Mouse (Mus musculus) stomach, embryonic 14.5 days (tissue): ENCODE measurements around the gene Tmem63c. TPM values are rescaled to one million over a fixed set of nuclear protein-coding genes. Genes with fewer than 3 reads are reported as not detected.

ENCODE experiments used
- ATAC-seq: fragments of 200-750 bp; cut with Nextera tagmentation; 2 replicates; pipeline ENCODE4 v1.8.0; 2017; ENCODE audit warnings: low read depth, moderate TSS enrichment; ENCODE audit not compliant: insufficient number of reproducible peaks, insufficient read depth, low FRiP score
- H3K27ac ChIP-seq: fragments of 300-500 bp; sonication (generic); 2 replicates; pipeline ENCODE4 v1.5.1; 2014; ENCODE audit warnings: mild to moderate bottlenecking, low read length, moderate library complexity, mixed read lengths
- H3K27me3 ChIP-seq: fragments of 300-500 bp; sonication (generic); 2 replicates; pipeline ENCODE4 v1.6.1; 2014; ENCODE audit warnings: low read length, control low read depth, mixed read lengths; ENCODE audit not compliant: control insufficient read depth, insufficient read depth
- H3K36me3 ChIP-seq: fragments of 300-500 bp; sonication (generic); 2 replicates; pipeline ENCODE4 v1.6.1; 2014; ENCODE audit warnings: mild to moderate bottlenecking, control low read depth, low read length, moderate library complexity, mixed read lengths; ENCODE audit not compliant: control insufficient read depth, insufficient read depth
- H3K4me1 ChIP-seq: fragments of 300-500 bp; sonication (generic); 2 replicates; pipeline ENCODE4 v1.6.1; 2014; ENCODE audit warnings: low read length, control low read depth, mixed read lengths; ENCODE audit not compliant: control insufficient read depth, insufficient read depth
- H3K4me2 ChIP-seq: fragments of 300-500 bp; sonication (generic); replicated peaks from 2 replicates; pipeline ENCODE4 v1.6.1; 2014; ENCODE audit warnings: low read depth, low read length, control low read depth
- H3K4me3 ChIP-seq: fragments of 300-500 bp; sonication (generic); 2 replicates; pipeline ENCODE4 v1.5.1; 2014; ENCODE audit warnings: low read depth, low read length, control low read depth
- H3K9ac ChIP-seq: fragments of 300-500 bp; sonication (generic); replicated peaks from 2 replicates; pipeline ENCODE4 v1.6.1; 2014; ENCODE audit warnings: low read depth, mild to moderate bottlenecking, control low read depth, low read length, moderate library complexity, mixed read lengths
- H3K9me3 ChIP-seq: fragments of 300-500 bp; sonication (generic); 2 replicates; pipeline ENCODE4 v1.6.1; 2016; ENCODE audit warnings: low read depth, low read length, control low read depth; ENCODE audit not compliant: control insufficient read depth
- WGBS: fragments of 180-500 bp; shearing (Covaris S2); extraction: QIAGEN DNeasy Blood & Tissue Kit; methylation state at CpG from one replicate; pipeline ENCODE4 v1.1.7; 2014; 5-methylcytosine and 5-hydroxymethylcytosine counted together
- polyA plus RNA-seq: library from polyadenylated mRNA; unstranded; fragments of >200 nt; fragmentation: Nextera tagmentation; extraction: Ambion mirVana; gene quantifications from 2 replicates; pipeline ENCODE4 v1.2.1, GENCODE M21; 2014

The Tmem63c gene
- polyA plus RNA-seq, 1 experiment from 2014 or later, result 0.77 TPM

DNA sequence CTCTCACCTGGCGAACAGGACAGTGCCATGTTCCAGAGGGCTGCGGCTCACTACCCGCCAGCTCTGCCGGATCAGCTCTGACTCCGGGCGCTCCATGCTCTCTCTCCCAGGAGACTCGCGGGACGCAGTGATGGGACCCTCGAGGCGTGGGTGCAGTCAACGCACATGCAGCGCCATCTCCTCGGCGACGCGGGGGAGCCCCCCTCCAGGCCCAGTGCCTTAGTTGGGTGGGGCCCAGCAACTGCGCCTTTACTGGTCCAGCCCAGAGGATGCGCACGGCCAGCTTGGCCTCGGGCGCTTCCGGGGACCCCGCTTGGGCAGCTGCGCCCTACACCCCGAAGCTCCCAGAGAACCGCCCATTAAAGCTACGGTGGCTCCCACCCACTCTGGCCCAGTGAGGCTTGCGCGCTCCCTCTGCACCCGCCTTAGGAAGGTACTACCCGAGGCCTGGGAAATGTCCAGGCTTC, 81.1 kb downstream of the Tmem63c start, which contains the start of gene Ngb:
TSS of gene Ngb (minus strand) at position 375 of the 467 bp plus-strand sequence.
- Histone ChIP-seq H3K36me3 (no peaks in the 10 kb centered on the region), H3K4me3 (peak within 1 kb of the TSS; percentile 22), H3K9ac (no peak within 1 kb of the TSS), H3K27ac (no peak within 1 kb of the TSS), H3K4me1 (peaks cover 5% of the 10 kb centered on the region; the same call in 1 of the 2 replicates), H3K27me3 (peaks cover 4% of the 10 kb centered on the region; the same call in 1 of the 2 replicates), H3K4me2 (peak within 1 kb of the TSS; percentile 51), H3K9me3 (no peaks in the 10 kb centered on the region)
- WGBS, result 3% methylated on average over 32 of the region's 32 CpGs
- 0 out of 2 replicates have a peak, but pooled peaks have one; percentile 14 for ATAC-seq

- Histone ChIP-seq H3K9ac (no peak overlapping the region), H3K27ac (no peak overlapping the region), H3K4me2 (no peak overlapping the region), H3K4me1 (peaks cover 5% of the 10 kb centered on the region; the same call in 1 of the 2 replicates), H3K36me3 (no peaks in the 10 kb centered on the region), H3K9me3 (no peaks in the 10 kb centered on the region), H3K27me3 (peaks cover 4% of the 10 kb centered on the region; the same call in 1 of the 2 replicates), H3K4me3 (no peak overlapping the region)
- WGBS, result 87% methylated on average over 4 of the region's 4 CpGs
- no peak for ATAC-seq
Measured at GRCm38 (mm10) chr12:87103471-87103870, 82.3 kb downstream of the Tmem63c start.

DNA sequence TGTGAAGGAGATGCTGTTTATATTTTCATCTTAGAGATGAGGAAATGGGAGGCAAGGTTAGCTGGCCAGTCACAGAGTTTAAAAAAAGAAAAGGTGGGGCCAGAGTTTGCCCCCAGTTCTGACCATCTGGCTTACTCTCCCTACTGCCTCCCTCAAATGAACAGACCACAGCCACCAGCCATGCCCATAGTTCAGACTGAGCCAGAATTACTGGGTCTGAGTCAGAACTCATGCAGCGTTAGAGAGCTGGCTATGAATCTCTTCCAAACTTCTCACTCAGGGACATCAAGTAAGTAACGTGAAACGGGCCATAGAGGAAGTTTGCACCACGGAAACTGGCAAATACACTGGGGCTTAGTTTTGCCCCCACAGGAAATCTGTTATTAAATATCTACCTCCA, 83.7 kb downstream of the Tmem63c start:
- Histone ChIP-seq H3K27ac (no peak overlapping the region), H3K4me2 (no peak overlapping the region), H3K4me3 (no peak overlapping the region), H3K4me1 (peaks cover 5% of the 10 kb centered on the region; the same call in 1 of the 2 replicates), H3K9me3 (no peaks in the 10 kb centered on the region), H3K9ac (no peak overlapping the region), H3K27me3 (peaks cover 4% of the 10 kb centered on the region; the same call in 1 of the 2 replicates), H3K36me3 (no peaks in the 10 kb centered on the region)
- no peak for ATAC-seq
- WGBS, result 72% methylated on average over 4 of the region's 4 CpGs

DNA sequence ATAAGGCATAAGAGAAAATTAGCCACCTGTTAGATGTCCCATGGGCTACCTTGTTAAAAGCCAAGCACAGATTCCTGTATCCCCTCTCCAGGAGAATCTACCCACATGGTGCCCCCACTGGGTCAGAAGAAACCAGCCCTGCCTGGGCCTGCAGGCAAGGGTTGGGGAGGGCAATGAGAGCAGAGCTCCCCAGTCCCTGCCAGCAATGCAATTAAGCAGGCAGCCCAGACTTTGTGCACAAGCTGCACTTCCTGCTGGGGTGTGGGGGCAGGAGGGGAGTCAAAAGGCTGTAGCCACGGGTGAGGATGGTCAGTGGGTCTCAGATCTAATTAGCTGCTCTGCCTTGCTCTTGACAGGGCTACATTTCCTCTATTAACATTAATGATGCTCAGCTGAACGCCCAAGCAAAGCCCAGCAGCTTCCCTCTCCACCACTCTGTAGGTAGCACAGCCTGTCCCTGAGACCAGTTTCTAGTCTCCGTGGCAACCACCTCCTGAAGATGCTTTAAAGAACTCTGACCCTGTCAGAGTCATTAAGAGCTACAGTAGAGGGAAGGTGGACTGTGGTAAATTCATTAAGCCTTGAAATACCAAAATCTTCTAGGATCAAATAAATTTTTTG, 86.3 kb downstream of the Tmem63c start:
- 48% methylated on average over 3 of the region's 3 CpGs for WGBS
- no peak overlapping the region for H3K4me2 ChIP-seq

GRCm38 (mm10) chr12:87121918-87122589, 100.9 kb downstream of the Tmem63c start:
- 81% methylated on average over 4 of the region's 4 CpGs for WGBS
- Histone ChIP-seq H3K27ac (no peak overlapping the region), H3K4me3 (no peak overlapping the region), H3K9me3 (no peaks in the 10 kb centered on the region), H3K27me3 (no peaks in the 10 kb centered on the region), H3K9ac (no peak overlapping the region), H3K4me2 (no peak overlapping the region), H3K4me1 (no peaks in the 10 kb centered on the region), H3K36me3 (peaks cover 6% of the 10 kb centered on the region)
- no peak for ATAC-seq

More for the DNA sequence above, 86.3 kb downstream of the Tmem63c start:
- Histone ChIP-seq H3K4me3 (no peak overlapping the region), H3K36me3 (peaks cover 6% of the 10 kb centered on the region; the same call in 1 of the 2 replicates), H3K27me3 (no peaks in the 10 kb centered on the region), H3K4me1 (no peaks in the 10 kb centered on the region), H3K9ac (no peak overlapping the region), H3K27ac (no peak overlapping the region), H3K9me3 (no peaks in the 10 kb centered on the region)
- peak; percentile 33; the same call in 1 of the 2 replicates for ATAC-seq

DNA sequence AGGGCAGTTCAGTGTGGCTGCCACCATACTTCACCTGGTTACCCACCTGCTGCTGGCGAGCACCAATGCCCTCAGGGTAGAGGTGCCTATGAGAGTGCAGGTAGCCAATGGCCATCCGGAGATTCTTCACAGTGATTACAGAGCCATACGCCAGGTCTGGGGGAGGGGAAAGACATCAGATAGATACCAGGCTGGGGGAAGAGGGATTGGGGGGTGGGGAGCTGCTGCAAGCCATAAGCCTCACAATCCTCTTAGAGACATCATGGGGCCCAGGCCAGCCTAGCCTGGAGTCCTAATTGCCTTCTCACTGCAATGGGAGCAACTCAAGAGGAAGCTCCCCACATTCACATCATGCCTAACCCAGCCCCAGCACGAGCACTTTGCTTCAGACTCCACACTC, 106.1 kb downstream of the Tmem63c start:
- H3K27ac ChIP-seq, result no peak overlapping the region
- WGBS, result 79% methylated on average over 4 of the region's 4 CpGs
- no peak overlapping the region for H3K4me2 ChIP-seq
- peaks cover 3% of the 10 kb centered on the region; the same call in 1 of the 2 replicates for H3K36me3 ChIP-seq
- no peak overlapping the region for H3K9ac ChIP-seq
- no peaks in the 10 kb centered on the region for H3K9me3 ChIP-seq
- H3K4me1 ChIP-seq, result no peaks in the 10 kb centered on the region
- H3K4me3 ChIP-seq, result no peak overlapping the region
- no peaks in the 10 kb centered on the region for H3K27me3 ChIP-seq
- no peak for ATAC-seq

DNA sequence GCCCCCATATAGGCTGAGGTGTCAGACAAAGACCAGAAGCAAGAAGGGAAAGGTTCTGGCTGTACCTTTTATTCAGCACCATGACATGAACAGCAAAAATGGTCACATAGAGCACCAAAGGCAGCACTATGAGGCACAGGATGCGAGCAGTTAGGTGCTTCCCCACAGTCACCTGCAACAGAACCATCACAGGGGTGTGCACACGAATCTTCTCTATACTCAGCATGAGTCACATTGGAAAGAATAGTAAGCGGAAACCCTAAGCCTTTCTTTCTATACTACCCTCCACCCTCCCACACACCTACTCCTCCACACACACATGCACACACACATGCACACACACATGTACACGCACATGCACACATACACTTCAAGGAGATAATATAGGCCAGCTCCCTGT, 109.1 kb downstream of the Tmem63c start:
- Histone ChIP-seq H3K4me2 (no peak overlapping the region), H3K27ac (no peak overlapping the region), H3K9ac (no peak overlapping the region), H3K4me1 (no peaks in the 10 kb centered on the region), H3K9me3 (no peaks in the 10 kb centered on the region), H3K27me3 (no peaks in the 10 kb centered on the region), H3K4me3 (no peak overlapping the region), H3K36me3 (peaks cover 9% of the 10 kb centered on the region)
- ATAC-seq, result no peak
- WGBS, result 95% methylated on average over 4 of the region's 4 CpGs

DNA sequence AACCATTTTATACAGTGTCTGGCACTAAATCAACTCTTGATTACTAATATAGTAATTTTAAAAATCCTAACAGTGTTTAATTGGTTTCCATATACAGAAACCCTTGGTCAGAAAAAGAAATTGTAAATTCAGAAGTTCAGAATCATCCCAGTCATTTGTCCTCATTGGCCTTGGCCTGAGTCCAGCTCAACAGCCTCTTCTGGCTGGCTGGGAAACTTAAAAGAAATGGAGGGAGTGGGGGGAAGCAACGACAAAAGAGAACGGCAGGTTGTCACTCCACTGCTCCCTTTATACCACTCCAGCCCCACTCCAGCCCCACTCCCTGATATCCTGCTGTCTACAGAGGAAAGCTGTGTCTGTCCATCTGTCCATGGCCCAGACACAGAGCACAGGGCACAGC, 110.0 kb downstream of the Tmem63c start:
- Histone ChIP-seq H3K9ac (no peak overlapping the region), H3K9me3 (no peaks in the 10 kb centered on the region), H3K4me2 (no peak overlapping the region), H3K27me3 (no peaks in the 10 kb centered on the region), H3K27ac (no peak overlapping the region), H3K4me3 (no peak overlapping the region), H3K36me3 (peaks cover 9% of the 10 kb centered on the region), H3K4me1 (no peaks in the 10 kb centered on the region)
- no peak for ATAC-seq
- 60% methylated on average over 2 of the region's 2 CpGs for WGBS
